Mouse (Mus musculus) midbrain, embryonic 11.5 days (tissue): Measurements from ENCODE around the gene Macf1. TPM values are rescaled to one million over a fixed set of nuclear protein-coding genes. Genes with fewer than 3 reads are reported as not detected.
"Not testable (repeated sequence)": the region's sequence is repeated elsewhere in the genome, so short reads cannot be mapped to it uniquely, and the experiment has no call there.

Experiments
- ATAC-seq: fragments of 200-750 bp; cut with Nextera tagmentation; 2 replicates; pipeline ENCODE4 v1.8.0; 2017; ENCODE audit warnings: moderate TSS enrichment, moderate library complexity; ENCODE audit not compliant: low FRiP score
- DNase-seq: peaks from one replicate; pipeline ENCODE4 v3.0.0; 2015; ENCODE audit warnings: low spot score; ENCODE audit errors: missing footprints
- H3K27ac ChIP-seq: fragments of 300-500 bp; sonication (generic); 2 replicates; pipeline ENCODE4 v1.5.1; 2014; ENCODE audit warnings: low read depth, low read length
- H3K27me3 ChIP-seq: fragments of 300-500 bp; sonication (generic); 2 replicates; pipeline ENCODE4 v1.6.1; 2014; ENCODE audit warnings: mild to moderate bottlenecking, low read length, moderate library complexity, mixed read lengths; ENCODE audit not compliant: control insufficient read depth, insufficient read depth
- H3K36me3 ChIP-seq: fragments of 300-500 bp; sonication (generic); 2 replicates; pipeline ENCODE4 v1.6.1; 2014; ENCODE audit warnings: mild to moderate bottlenecking, low read length, moderate library complexity, mixed read lengths; ENCODE audit not compliant: control insufficient read depth, insufficient read depth
- H3K4me1 ChIP-seq: fragments of 300-500 bp; sonication (generic); 2 replicates; pipeline ENCODE4 v1.6.1; 2014; ENCODE audit warnings: low read length; ENCODE audit not compliant: control insufficient read depth, insufficient read depth
- H3K4me2 ChIP-seq: fragments of 300-500 bp; sonication (generic); 2 replicates; pipeline ENCODE4 v1.6.1; 2014; ENCODE audit warnings: mild to moderate bottlenecking, moderate library complexity
- H3K4me3 ChIP-seq: fragments of 300-500 bp; sonication (generic); 2 replicates; pipeline ENCODE4 v1.5.1; 2014; ENCODE audit warnings: low read depth, low read length
- H3K9ac ChIP-seq: fragments of 300-500 bp; sonication (generic); 2 replicates; pipeline ENCODE4 v1.6.1; 2014; ENCODE audit warnings: low read length
- H3K9me3 ChIP-seq: fragments of 300-500 bp; sonication (generic); 2 replicates; pipeline ENCODE4 v1.6.1; 2016; ENCODE audit warnings: low read length; ENCODE audit not compliant: control insufficient read depth
- WGBS: fragments of 180-500 bp; shearing (Covaris S2); extraction: QIAGEN DNeasy Blood & Tissue Kit; methylation state at CpG from one replicate; pipeline ENCODE4 v1.1.7; 2014; 5-methylcytosine and 5-hydroxymethylcytosine counted together
- polyA plus RNA-seq: library from polyadenylated mRNA; unstranded; fragments of >200 nt; fragmentation: Nextera tagmentation; extraction: Ambion mirVana; gene quantifications from 2 replicates; pipeline ENCODE4 v1.2.1, GENCODE M21; 2014

The Macf1 gene
- polyA plus RNA-seq, 1 experiment from 2014 or later = 74.6 TPM

DNA sequence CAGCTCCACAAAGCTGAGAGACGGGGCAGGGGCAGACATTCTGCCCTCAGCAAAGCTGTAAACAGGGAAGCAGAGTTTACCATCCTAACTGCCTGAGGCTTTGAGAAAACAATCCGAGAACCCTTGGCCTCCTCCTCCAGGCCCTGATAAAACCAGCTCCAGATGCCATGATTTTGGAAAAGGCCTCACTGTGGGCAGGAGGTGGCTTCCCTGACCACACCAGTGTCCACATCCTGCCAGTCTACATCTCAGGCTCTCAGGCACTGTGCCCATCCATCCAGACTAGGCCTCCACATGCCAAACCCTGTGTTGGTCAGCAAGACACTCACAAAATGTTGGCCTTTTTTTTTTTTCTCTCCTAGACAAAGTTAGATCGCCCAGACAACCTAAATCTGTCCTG is 350.0 kb downstream of the Macf1 start:
- Histone ChIP-seq H3K4me3 (no peak overlapping the region), H3K27me3 (no peaks in the 10 kb centered on the region), H3K9me3 (no peaks in the 10 kb centered on the region), H3K27ac (no peak overlapping the region), H3K4me2 (no peak overlapping the region), H3K9ac (no peak overlapping the region), H3K4me1 (no peaks in the 10 kb centered on the region; the same call in 1 of the 2 replicates), H3K36me3 (no peaks in the 10 kb centered on the region)
- 69% methylated on average over 3 of the region's 3 CpGs for WGBS
- no peak for ATAC-seq
- no peak for DNase-seq

DNA sequence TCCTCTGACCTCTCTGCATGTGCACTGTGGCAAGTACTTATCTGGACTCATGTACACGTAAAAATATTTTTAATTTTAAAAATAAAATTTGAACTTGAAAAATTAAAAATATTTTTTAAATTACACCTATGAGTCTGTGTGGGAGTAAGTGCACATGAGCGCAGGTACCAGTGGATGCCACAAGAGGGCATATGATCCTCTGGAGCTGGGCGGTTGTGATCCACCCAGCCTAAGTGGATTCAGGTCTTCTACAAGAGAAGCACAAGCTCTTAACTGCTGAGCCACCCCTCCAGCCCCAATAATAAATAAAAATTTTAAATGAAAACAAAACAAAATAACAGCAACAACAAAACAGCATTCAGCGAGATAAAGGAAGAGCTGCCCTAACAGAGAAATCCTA is 351.0 kb downstream of the Macf1 start:
- Histone ChIP-seq H3K9ac (no peak overlapping the region), H3K4me2 (no peak overlapping the region), H3K27me3 (no peaks in the 10 kb centered on the region), H3K9me3 (no peaks in the 10 kb centered on the region), H3K4me3 (no peak overlapping the region), H3K27ac (no peak overlapping the region), H3K36me3 (no peaks in the 10 kb centered on the region), H3K4me1 (no peaks in the 10 kb centered on the region; the same call in 1 of the 2 replicates)
- WGBS = 95% methylated on average over 4 of the region's 4 CpGs
- no peak for DNase-seq
- no peak for ATAC-seq

DNA sequence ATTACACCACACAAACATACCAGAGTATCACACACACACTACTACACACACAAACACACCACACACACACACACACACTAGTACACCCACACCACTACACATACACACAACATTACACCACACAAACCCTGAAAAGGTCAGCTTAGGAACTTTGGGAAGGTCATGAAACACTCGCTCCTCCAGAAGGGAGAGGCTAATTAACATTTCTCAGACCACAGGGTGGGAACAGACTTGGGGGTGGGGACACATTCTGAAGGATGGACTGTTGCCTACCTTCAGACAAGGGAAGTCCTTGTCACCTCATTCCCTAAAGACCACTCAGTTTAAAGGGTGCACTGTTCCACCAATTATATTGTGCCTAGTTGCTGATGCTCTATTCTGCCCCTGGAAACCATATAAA is 352.2 kb downstream of the Macf1 start:
- 100% methylated on average over 1 of the region's 1 CpGs for WGBS
- not testable (repeated sequence) for H3K9ac ChIP-seq, H3K27ac ChIP-seq, H3K4me2 ChIP-seq, H3K9me3 ChIP-seq, H3K36me3 ChIP-seq, ATAC-seq, H3K27me3 ChIP-seq, H3K4me3 ChIP-seq, H3K4me1 ChIP-seq, DNase-seq

DNA sequence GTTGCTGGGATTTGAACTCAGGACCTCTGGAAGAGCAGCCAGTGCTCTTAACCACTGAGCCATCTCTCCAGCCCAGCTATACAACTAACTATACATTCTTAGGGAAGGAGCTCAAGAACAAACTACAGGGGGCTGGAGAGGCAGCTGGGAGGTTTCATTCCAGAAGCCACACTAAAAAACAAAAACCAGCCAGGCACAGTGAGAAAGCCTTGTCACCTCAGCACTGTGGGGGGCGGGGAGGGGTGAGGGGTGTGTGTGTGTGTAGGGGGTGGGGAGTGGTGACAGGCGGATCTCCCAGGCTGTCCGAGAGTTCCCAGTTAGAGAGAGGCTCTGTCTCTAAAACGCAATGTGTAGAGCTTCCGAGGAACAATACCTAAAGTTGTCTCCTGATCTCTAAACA is 352.8 kb downstream of the Macf1 start:
- Histone ChIP-seq H3K36me3 (no peaks in the 10 kb centered on the region), H3K4me2 (no peak overlapping the region), H3K4me1 (no peaks in the 10 kb centered on the region; the same call in 1 of the 2 replicates), H3K27ac (no peak overlapping the region), H3K27me3 (no peaks in the 10 kb centered on the region), H3K9me3 (no peaks in the 10 kb centered on the region), H3K4me3 (no peak overlapping the region), H3K9ac (no peak overlapping the region)
- DNase-seq (no peak), ATAC-seq (no peak)
- 75% methylated on average over 5 of the region's 5 CpGs for WGBS

DNA sequence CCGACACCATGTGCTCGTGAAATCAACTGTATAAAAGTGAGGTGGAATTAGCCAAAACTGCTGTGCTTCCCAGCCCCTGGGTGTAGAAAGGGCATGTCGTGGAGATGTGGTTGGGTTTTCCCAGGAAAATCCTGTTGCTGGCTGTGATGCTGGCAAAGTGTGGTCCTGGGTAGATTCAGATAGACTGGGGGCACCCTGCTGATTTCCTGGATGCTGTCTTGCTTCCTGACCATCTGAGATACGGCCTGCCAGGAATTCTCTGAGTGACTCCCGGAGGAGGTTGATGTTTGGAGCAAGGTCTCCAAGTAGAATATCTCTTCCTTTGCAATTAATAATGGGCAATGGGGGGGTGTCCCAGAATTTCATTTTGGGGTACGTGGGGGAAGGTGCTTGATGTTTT is 355.2 kb downstream of the Macf1 start:
- H3K27me3 ChIP-seq = no peaks in the 10 kb centered on the region
- 82% methylated on average over 6 of the region's 6 CpGs for WGBS
- no peak overlapping the region for H3K27ac ChIP-seq
- no peak overlapping the region for H3K4me2 ChIP-seq
- DNase-seq = no peak
- no peak for ATAC-seq
- no peaks in the 10 kb centered on the region for H3K36me3 ChIP-seq
- no peaks in the 10 kb centered on the region for H3K9me3 ChIP-seq
- H3K4me1 ChIP-seq = no peaks in the 10 kb centered on the region
- H3K4me3 ChIP-seq = no peak overlapping the region
- no peak overlapping the region for H3K9ac ChIP-seq

DNA sequence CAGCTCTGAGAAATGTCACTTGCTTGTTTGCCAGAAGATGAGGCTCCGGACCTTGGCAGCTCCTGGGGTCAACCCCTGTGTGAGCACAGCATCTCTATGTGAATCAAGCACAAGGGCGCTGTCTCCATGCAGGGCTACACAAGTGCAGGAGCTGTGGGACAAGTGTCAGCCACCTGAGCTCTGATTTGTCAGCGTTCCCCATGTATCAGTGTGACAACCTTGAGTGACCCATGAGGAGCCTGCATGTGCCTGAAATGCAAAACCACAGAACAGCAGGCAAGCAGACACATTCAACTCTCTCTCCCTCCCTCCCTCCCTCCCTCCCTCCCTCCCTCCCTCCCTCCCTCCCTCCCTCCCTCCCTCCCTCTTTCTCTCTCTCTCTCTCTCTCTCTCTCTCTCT is 356.5 kb downstream of the Macf1 start:
- H3K4me1 ChIP-seq = no peaks in the 10 kb centered on the region
- no peak overlapping the region for H3K4me3 ChIP-seq
- H3K36me3 ChIP-seq = no peaks in the 10 kb centered on the region
- peaks cover 8% of the 10 kb centered on the region for H3K27me3 ChIP-seq
- DNase-seq = no peak
- WGBS = 60% methylated on average over 3 of the region's 3 CpGs
- H3K9ac ChIP-seq = no peak overlapping the region
- H3K4me2 ChIP-seq = no peak overlapping the region
- no peak for ATAC-seq
- H3K27ac ChIP-seq = no peak overlapping the region
- no peaks in the 10 kb centered on the region for H3K9me3 ChIP-seq

DNA sequence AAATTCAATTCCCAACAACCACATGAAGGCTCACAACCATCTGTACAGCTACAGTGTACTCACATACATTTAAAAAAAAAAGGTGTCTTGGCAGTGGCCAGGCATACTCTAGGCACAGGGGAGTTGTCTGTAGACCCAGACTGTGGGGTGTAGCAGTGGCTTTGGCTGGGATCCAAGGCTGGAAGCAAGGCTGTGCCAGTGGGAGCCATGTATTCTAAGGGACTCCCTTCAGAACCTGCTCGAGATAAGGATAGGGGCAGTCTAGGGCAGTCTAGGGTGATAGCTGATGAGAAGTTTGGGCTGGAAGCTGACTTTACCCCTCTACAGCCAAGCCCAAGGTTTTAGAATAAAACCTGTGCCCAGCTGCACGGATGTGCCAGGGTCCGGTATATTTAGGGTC is 358.1 kb downstream of the Macf1 start:
- ATAC-seq (no peak), DNase-seq (no peak)
- no peak overlapping the region for H3K4me3 ChIP-seq
- H3K9me3 ChIP-seq = no peaks in the 10 kb centered on the region
- H3K4me1 ChIP-seq = no peaks in the 10 kb centered on the region
- no peak overlapping the region for H3K4me2 ChIP-seq
- no peaks in the 10 kb centered on the region for H3K36me3 ChIP-seq
- H3K9ac ChIP-seq = no peak overlapping the region
- 90% methylated on average over 3 of the region's 3 CpGs for WGBS
- H3K27me3 ChIP-seq = peaks cover 8% of the 10 kb centered on the region
- no peak overlapping the region for H3K27ac ChIP-seq

DNA sequence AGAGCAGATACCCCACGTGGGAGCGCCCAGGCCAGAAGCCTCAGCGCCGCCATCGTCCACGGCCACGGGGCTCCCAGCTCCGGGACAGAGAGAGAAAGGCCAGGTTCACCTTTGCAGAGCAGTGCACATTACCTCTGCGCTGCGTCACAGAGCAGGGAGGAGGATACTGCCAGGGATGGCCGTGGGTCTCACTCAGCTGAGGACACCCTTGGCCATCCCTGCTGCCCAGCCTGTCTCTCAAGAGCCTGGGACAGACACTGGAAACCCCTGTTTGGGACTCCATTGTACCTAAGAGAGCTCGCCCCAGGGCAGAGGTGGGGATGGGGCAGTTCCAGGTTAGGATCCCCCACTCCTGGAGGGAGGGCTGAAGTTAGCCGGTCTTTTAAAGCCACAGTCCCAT is 360.6 kb downstream of the Macf1 start, which contains the start of gene Oxct2a:
TSS of gene Oxct2a (minus strand) at position 101 of the 400 bp plus-strand sequence.
- H3K9me3 ChIP-seq = no peaks in the 10 kb centered on the region
- whole genome bisulfite sequencing = 13% methylated on average over 13 of the region's 13 CpGs
- H3K4me1 ChIP-seq = no peaks in the 10 kb centered on the region
- H3K36me3 ChIP-seq = no peaks in the 10 kb centered on the region
- ATAC-seq (peak; percentile 2; the same call in 1 of the 2 replicates), DNase-seq (no peak)
- H3K9ac ChIP-seq = no peak within 1 kb of the TSS
- H3K27ac ChIP-seq = no peak within 1 kb of the TSS
- H3K4me2 ChIP-seq = peak within 1 kb of the TSS; percentile 30
- H3K27me3 ChIP-seq = peaks cover 8% of the 10 kb centered on the region
- H3K4me3 ChIP-seq = peak within 1 kb of the TSS; percentile 8; the same call in 1 of the 2 replicates

DNA sequence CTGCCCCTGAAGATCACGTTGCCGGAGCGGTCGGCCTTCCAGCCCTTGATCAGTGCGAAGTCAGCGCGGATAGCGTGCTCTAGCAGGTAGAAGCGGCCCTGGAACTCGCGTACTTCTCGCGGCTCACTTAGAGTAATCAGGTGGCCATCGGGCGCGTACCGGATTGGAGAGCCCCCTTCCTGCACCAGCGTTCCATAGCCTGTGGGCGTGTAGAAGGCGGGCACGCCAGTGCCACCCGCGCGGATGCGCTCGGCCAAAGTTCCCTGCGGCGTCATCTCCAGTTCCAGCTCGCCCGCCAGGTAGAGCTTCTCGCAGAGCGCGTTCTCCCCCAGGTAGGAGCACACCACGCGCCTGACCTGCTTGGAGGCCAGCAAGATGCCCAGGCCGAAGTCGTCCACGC is 361.2 kb downstream of the Macf1 start:
- H3K36me3 ChIP-seq, H3K27ac ChIP-seq, H3K4me1 ChIP-seq, H3K9ac ChIP-seq, H3K9me3 ChIP-seq, H3K4me2 ChIP-seq, DNase-seq, H3K4me3 ChIP-seq, H3K27me3 ChIP-seq: not testable (repeated sequence)
- ATAC-seq = peak; percentile 27; the same call in 1 of the 2 replicates
- 16% methylated on average over 27 of the region's 38 CpGs for WGBS

DNA sequence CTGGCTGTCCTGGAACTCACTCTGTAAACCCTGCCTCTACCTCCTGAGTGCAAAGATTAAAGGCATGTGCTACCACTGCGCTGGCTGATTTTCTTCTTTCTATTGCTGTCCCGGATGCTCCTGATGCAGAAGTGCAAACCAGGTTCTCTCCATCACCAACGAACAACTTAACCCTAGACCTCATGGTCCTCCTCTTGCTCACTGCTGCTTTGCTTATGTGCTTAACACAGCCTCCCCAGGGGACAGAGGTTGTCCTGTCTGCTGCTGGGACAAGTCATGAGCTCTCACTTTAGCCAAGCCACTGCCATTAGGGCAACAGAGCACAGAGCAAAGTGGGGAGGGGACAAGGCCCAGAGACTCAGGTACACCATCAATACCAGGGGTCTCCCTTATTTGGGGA is 369.7 kb downstream of the Macf1 start:
- no peak overlapping the region for H3K27ac ChIP-seq
- H3K9ac ChIP-seq = no peak overlapping the region
- WGBS = 91% methylated on average over 3 of the region's 3 CpGs
- DNase-seq (no peak), ATAC-seq (no peak)
- no peaks in the 10 kb centered on the region for H3K36me3 ChIP-seq
- H3K27me3 ChIP-seq = no peaks in the 10 kb centered on the region
- H3K4me2 ChIP-seq = no peak overlapping the region
- H3K4me1 ChIP-seq = no peaks in the 10 kb centered on the region
- H3K9me3 ChIP-seq = no peaks in the 10 kb centered on the region
- no peak overlapping the region for H3K4me3 ChIP-seq
